Mouse (Mus musculus) intestine, embryonic 15.5 days (tissue): ENCODE measurements at regions not wholly inside any gene's neighbourhood (a gene's known extent, or its start where the extent isn't known, plus 50 kb on each side); places are given as distances from the start of the nearest gene placed in this dataset.

Experiments used
- ATAC-seq: fragments of 200-750 bp; cut with Nextera tagmentation; 2 replicates; pipeline ENCODE4 v1.8.0; 2017; ENCODE audit warnings: moderate TSS enrichment, moderate library complexity
- H3K27ac ChIP-seq: fragments of 300-500 bp; sonication (generic); 2 replicates; pipeline ENCODE4 v1.5.1; 2015; ENCODE audit warnings: mild to moderate bottlenecking, inconsistent platforms
- H3K27me3 ChIP-seq: fragments of 300-500 bp; sonication (generic); replicated peaks from 2 replicates; pipeline ENCODE4 v1.6.1; 2015; ENCODE audit warnings: inconsistent platforms
- H3K36me3 ChIP-seq: fragments of 300-500 bp; sonication (generic); 2 replicates; pipeline ENCODE4 v1.6.1; 2015; ENCODE audit warnings: inconsistent platforms
- H3K4me1 ChIP-seq: fragments of 300-500 bp; sonication (generic); replicated peaks from 2 replicates; pipeline ENCODE4 v1.6.1; 2015; ENCODE audit warnings: inconsistent platforms
- H3K4me2 ChIP-seq: fragments of 300-500 bp; sonication (generic); replicated peaks from 2 replicates; pipeline ENCODE4 v1.6.1; 2015; ENCODE audit warnings: mild to moderate bottlenecking, inconsistent platforms
- H3K4me3 ChIP-seq: fragments of 300-500 bp; sonication (generic); replicated peaks from 2 replicates; pipeline ENCODE4 v1.5.1; 2015; ENCODE audit warnings: inconsistent platforms
- H3K9ac ChIP-seq: fragments of 300-500 bp; sonication (generic); 2 replicates; pipeline ENCODE4 v1.6.1; 2015; ENCODE audit warnings: inconsistent platforms
- H3K9me3 ChIP-seq: fragments of 300-500 bp; sonication (generic); 2 replicates; pipeline ENCODE4 v1.6.1; 2016; ENCODE audit warnings: inconsistent platforms
- WGBS: fragments of 180-500 bp; shearing (Covaris S2); methylation state at CpG from one replicate; pipeline ENCODE4 v1.1.7; 2015; 5-methylcytosine and 5-hydroxymethylcytosine counted together

DNA sequence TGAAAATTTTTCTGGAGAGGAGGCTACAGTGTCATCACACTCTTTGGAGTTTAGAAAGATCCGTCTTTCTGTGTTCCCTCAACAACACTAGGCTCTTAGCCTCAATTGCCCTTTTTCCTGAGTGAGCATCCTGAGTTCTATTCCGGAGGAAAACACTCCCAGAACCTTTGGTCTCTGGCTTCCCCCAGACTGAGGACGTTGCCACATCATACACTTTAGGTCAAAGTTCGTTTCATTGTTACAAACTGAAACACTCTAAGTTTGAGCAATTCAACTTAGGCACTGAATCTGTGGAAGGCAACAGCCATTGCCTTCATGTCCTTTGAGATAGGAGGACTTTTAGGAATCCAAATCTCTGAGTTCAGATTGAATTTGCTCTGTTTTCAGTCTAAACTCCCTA, 85.0 kb downstream of the Arl4a start:
- WGBS = 52% methylated on average over 4 of the region's 4 CpGs

DNA sequence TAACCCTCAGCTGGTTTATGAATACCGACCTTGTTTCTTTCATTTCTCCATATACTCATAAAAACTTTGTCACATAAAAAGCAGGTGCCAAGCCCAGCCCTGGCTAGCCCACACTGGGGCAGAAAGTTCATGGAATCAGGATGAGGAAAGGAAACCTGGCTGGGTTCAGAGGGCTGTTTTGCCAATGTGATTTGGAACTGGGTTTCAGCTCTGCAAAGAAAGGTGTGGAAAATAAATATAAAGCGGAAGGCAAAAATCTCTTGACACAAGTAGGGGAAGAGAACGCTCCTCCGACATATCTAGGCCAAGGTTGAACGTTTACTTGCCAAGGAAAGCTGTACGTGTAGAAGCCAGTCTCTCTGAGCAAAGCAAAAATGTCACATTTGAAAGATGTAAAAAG, 85.9 kb downstream of the Arl4a start:
- no peaks in the 10 kb centered on the region for H3K4me1 ChIP-seq
- H3K9ac ChIP-seq = no peak overlapping the region
- H3K27me3 ChIP-seq = no peaks in the 10 kb centered on the region
- no peaks in the 10 kb centered on the region for H3K9me3 ChIP-seq
- H3K27ac ChIP-seq = no peak overlapping the region
- no peaks in the 10 kb centered on the region for H3K36me3 ChIP-seq
- H3K4me3 ChIP-seq = no peak overlapping the region
- 81% methylated on average over 6 of the region's 6 CpGs for WGBS
- ATAC-seq = no peak
- H3K4me2 ChIP-seq = no peak overlapping the region

More for the DNA sequence above, 85.0 kb downstream of the Arl4a start:
- H3K36me3 ChIP-seq = no peaks in the 10 kb centered on the region
- no peaks in the 10 kb centered on the region for H3K9me3 ChIP-seq
- no peak overlapping the region for H3K9ac ChIP-seq
- no peak overlapping the region for H3K4me3 ChIP-seq
- ATAC-seq = peak; percentile 64
- H3K27me3 ChIP-seq = no peaks in the 10 kb centered on the region
- H3K4me1 ChIP-seq = no peaks in the 10 kb centered on the region
- no peak overlapping the region for H3K27ac ChIP-seq
- H3K4me2 ChIP-seq = no peak overlapping the region

DNA sequence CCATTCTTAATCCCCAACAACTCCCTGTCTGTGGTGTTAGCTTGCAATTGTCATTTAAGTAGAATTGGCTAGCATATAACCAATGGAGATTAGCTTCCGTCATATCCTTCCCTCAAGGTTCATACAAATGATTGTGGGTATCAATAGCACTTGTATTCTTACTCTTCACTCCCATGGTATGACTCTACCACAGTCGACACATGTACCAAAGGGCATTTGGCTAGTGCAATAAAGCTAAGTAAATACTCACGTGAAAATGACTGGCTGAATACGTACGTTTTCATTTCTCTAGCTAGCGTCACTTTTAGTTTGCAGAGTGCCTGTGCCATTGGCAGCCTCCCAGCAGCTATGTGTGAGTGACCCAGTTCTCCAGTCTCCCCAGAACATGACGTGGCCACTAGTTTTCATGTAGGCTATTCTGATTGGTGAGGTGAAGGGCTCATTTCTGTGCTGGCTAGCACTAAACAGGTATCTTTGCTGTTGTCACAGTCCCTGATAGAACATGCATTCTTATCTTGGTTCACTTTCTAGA, 87.5 kb downstream of the Arl4a start:
- H3K4me1 ChIP-seq = no peaks in the 10 kb centered on the region
- H3K4me2 ChIP-seq = no peak overlapping the region
- H3K9ac ChIP-seq = no peak overlapping the region
- no peak overlapping the region for H3K4me3 ChIP-seq
- WGBS = 58% methylated on average over 7 of the region's 7 CpGs
- no peak overlapping the region for H3K27ac ChIP-seq
- no peaks in the 10 kb centered on the region for H3K27me3 ChIP-seq
- H3K36me3 ChIP-seq = no peaks in the 10 kb centered on the region
- peak; percentile 90 for ATAC-seq
- H3K9me3 ChIP-seq = no peaks in the 10 kb centered on the region

DNA sequence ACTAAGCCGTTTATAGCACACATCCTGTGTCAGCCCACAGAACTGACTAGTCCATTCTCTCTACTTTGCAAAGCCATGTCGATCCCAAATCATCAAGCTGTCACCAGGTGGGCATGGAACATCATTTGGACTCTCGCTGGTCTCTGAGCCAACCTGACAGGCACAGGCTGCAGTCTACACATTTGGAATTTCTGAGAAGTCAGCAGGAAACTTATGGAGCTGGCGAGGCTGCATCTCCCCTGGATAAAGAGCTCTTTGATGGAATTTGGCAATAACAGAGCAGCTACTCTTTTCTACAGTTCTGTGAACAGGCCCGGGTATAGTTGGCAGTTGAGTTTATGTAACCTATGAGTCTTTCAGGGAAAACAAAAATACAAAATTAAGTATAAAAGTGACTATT, 94.9 kb downstream of the Arl4a start:
- Histone ChIP-seq H3K27me3 (no peaks in the 10 kb centered on the region), H3K9ac (no peak overlapping the region), H3K4me2 (no peak overlapping the region), H3K27ac (no peak overlapping the region), H3K4me3 (no peak overlapping the region), H3K36me3 (no peaks in the 10 kb centered on the region), H3K4me1 (no peaks in the 10 kb centered on the region), H3K9me3 (no peaks in the 10 kb centered on the region)
- 66% methylated on average over 5 of the region's 5 CpGs for WGBS
- ATAC-seq = no peak

DNA sequence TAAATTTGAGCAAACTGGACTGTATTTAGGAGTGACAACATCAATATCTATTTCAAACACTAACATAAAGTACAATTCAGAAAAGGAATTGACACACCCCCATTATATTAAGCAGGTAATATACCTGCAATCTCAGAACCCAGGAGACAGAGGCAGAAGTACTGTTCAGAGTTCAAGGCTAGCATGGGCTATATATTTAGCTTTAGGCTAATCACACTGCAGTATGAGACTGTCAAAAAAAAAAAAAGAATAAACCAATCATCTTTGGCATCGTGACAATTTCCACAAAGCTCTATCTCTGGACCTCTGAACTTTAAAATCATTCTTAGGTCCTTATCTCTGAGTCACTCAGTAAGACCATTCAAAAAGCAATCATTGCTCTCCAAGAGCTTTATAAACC, 96.7 kb downstream of the Arl4a start:
- H3K4me2 ChIP-seq = no peak overlapping the region
- H3K27ac ChIP-seq = no peak overlapping the region
- peak; percentile 92 for ATAC-seq
- no peak overlapping the region for H3K9ac ChIP-seq
- H3K27me3 ChIP-seq = no peaks in the 10 kb centered on the region
- 55% methylated on average over 1 of the region's 1 CpGs for WGBS
- no peaks in the 10 kb centered on the region for H3K4me1 ChIP-seq
- H3K4me3 ChIP-seq = no peak overlapping the region
- no peaks in the 10 kb centered on the region for H3K36me3 ChIP-seq
- no peaks in the 10 kb centered on the region for H3K9me3 ChIP-seq

DNA sequence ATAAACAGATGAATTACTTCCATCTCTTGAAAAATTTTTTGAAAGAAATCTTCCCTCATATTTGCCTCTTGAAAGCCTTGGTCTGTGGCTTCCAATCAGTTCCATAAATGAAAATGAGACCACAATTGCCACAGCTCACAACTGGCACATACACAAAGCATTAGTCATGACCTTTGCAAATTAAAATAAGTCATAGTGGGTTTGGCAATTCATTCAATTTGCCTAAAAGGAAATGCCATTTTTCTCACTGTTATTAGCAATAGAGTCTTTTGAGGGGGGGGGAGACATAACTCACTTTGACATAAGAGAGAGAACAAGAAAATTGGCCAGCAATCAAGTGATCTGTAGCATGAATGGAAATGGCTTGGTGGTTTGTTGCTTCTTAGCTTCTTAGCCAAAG, 98.8 kb downstream of the Arl4a start:
- Histone ChIP-seq H3K27me3 (no peaks in the 10 kb centered on the region), H3K27ac (no peak overlapping the region), H3K9me3 (no peaks in the 10 kb centered on the region), H3K9ac (no peak overlapping the region), H3K4me2 (no peak overlapping the region), H3K4me3 (no peak overlapping the region), H3K36me3 (no peaks in the 10 kb centered on the region), H3K4me1 (no peaks in the 10 kb centered on the region)
- no peak for ATAC-seq

DNA sequence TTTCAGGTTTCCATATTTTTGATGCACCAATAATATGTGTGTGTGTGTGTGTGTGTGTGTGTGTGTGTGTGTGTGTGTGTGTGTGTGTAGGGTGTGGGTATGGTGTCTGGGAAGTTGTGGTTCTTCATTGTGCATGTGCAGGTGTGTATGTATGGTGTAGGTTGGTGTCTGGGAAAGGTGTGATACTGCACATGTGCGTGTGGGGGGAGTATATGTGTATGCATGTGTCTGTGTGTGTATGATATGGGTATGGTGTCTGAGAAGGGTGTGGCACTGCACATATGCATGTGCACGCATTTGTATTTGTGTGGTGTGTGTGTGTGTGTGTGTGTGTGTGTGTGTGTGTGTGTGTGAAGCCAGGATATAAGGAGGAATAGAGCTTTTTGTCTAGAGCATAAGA, 99.6 kb downstream of the Arl4a start:
- no peak for ATAC-seq
- Histone ChIP-seq H3K4me2 (no peak overlapping the region), H3K9me3 (no peaks in the 10 kb centered on the region), H3K27ac (no peak overlapping the region), H3K4me1 (no peaks in the 10 kb centered on the region), H3K27me3 (no peaks in the 10 kb centered on the region), H3K9ac (no peak overlapping the region), H3K4me3 (no peak overlapping the region), H3K36me3 (no peaks in the 10 kb centered on the region)
- 89% methylated on average over 2 of the region's 2 CpGs for WGBS

DNA sequence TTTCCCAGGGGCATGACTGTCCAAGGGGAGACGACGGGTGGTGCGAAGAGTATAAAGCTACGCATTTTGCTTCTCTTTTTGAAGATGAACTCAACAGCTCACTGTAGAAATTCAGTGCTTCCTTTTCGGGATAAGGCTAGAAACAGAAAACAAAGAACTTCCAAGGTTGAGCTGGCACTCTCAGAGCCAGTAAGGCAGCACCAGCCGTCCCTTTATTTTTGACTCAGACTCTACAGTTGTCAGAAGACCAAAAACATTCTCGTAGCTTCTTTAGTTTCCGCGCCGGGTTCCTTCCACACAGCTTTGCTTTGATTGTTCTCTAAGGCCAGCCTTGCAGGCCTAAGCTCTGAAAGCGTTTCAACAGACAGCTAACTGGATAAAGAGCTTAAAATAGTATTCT, 101.5 kb downstream of the Arl4a start:
- Histone ChIP-seq H3K27me3 (no peaks in the 10 kb centered on the region), H3K27ac (no peak overlapping the region), H3K4me3 (no peak overlapping the region), H3K4me2 (no peak overlapping the region), H3K9me3 (no peaks in the 10 kb centered on the region), H3K9ac (no peak overlapping the region), H3K36me3 (no peaks in the 10 kb centered on the region), H3K4me1 (no peaks in the 10 kb centered on the region)
- no peak for ATAC-seq
- 85% methylated on average over 11 of the region's 11 CpGs for WGBS

DNA sequence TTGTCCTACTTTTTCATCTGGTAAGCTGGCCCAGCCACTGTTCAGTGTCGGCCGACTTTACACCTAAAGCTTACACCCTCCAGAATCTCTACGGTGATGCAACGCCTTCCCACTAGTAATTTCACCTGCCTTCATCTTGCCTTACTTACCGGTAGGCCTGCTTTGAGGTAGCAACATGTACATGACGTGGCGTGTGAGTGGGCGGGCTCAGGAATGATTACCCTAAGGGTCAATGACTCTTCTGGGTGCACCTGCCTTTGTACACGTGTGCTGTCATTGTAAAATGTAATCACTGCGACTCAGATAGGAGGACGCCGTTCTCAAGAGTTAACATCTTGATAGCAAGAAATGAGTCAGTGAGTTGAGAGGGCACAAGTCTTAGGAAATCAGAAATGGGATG, 102.0 kb downstream of the Arl4a start:
- WGBS = 74% methylated on average over 12 of the region's 12 CpGs
- no peak overlapping the region for H3K4me3 ChIP-seq
- H3K9ac ChIP-seq = no peak overlapping the region
- no peak overlapping the region for H3K27ac ChIP-seq
- no peak overlapping the region for H3K4me2 ChIP-seq
- ATAC-seq = peak; percentile 94
- H3K4me1 ChIP-seq = no peaks in the 10 kb centered on the region
- no peaks in the 10 kb centered on the region for H3K36me3 ChIP-seq
- no peaks in the 10 kb centered on the region for H3K27me3 ChIP-seq
- no peaks in the 10 kb centered on the region for H3K9me3 ChIP-seq

DNA sequence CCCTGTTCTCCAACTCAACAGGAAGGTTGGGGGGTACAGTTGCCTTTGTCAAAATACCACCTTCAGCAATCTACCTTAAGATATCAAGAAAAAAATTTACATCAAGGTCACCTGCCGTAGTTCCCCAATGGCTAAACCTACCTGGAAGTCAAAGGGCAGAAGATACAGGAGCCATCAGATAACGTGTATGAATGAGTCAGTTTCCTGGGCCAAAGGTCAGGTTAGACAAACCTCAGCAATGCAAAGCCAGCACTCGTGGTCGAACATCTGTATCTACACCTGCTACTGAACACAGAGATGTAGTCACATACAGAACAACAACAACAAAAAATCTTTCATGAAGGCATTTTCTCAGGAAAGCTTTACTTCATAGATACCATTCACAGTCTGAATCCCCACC, 102.9 kb downstream of the Arl4a start:
- H3K9ac ChIP-seq = no peak overlapping the region
- H3K27me3 ChIP-seq = no peaks in the 10 kb centered on the region
- no peaks in the 10 kb centered on the region for H3K9me3 ChIP-seq
- no peak overlapping the region for H3K4me2 ChIP-seq
- H3K27ac ChIP-seq = no peak overlapping the region
- ATAC-seq = peak; percentile 51; the same call in 1 of the 2 replicates
- WGBS = 56% methylated on average over 4 of the region's 4 CpGs
- H3K4me1 ChIP-seq = no peaks in the 10 kb centered on the region
- H3K4me3 ChIP-seq = no peak overlapping the region
- no peaks in the 10 kb centered on the region for H3K36me3 ChIP-seq

DNA sequence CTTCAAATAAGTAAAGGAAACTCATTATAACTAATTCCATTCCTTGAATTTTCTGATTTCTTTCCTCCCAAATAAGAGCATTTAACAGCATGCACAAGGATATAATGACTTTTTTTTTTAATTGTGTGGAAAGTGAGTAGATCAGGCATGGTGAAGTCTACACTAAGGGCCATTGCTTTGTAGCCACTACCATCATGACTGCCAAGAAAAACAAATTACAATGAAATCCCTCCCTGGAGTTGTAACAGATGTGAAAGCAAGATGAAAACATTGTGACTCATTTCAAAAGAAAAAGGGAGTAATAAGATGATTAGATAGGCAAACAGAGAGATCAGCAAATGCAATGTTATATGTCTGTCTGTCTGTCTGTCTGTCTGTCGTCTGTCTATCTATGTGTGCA, 106.6 kb downstream of the Arl4a start:
- no peak for ATAC-seq
- no peaks in the 10 kb centered on the region for H3K4me1 ChIP-seq
- H3K36me3 ChIP-seq = no peaks in the 10 kb centered on the region
- H3K27ac ChIP-seq = no peak overlapping the region
- H3K4me2 ChIP-seq = no peak overlapping the region
- no peaks in the 10 kb centered on the region for H3K27me3 ChIP-seq
- 73% methylated on average over 1 of the region's 1 CpGs for WGBS
- H3K9ac ChIP-seq = no peak overlapping the region
- no peaks in the 10 kb centered on the region for H3K9me3 ChIP-seq
- H3K4me3 ChIP-seq = no peak overlapping the region

DNA sequence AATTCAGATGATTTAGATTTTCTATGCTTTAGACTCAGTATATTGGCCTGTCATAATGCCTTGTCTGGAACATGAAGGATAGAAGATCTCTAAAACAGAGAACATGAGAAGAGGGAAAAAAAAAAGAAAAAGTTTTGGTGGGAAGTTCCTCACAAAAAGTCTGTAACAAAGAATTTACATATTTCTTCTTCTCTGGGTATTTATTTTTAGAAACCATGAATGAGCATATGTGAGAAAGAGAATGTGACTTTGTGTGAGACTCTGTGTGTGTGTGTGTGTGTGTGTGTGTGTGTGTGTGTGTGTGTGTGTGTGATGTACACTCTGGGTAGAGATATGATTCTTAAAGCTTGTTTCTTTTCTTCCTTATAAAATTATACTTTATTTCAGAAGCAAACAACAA, 109.9 kb downstream of the Arl4a start:
- H3K9ac ChIP-seq = no peak overlapping the region
- H3K4me2 ChIP-seq = no peak overlapping the region
- ATAC-seq = no peak
- H3K9me3 ChIP-seq = no peaks in the 10 kb centered on the region
- no peaks in the 10 kb centered on the region for H3K27me3 ChIP-seq
- no peaks in the 10 kb centered on the region for H3K4me1 ChIP-seq
- no peaks in the 10 kb centered on the region for H3K36me3 ChIP-seq
- no peak overlapping the region for H3K27ac ChIP-seq
- no peak overlapping the region for H3K4me3 ChIP-seq

DNA sequence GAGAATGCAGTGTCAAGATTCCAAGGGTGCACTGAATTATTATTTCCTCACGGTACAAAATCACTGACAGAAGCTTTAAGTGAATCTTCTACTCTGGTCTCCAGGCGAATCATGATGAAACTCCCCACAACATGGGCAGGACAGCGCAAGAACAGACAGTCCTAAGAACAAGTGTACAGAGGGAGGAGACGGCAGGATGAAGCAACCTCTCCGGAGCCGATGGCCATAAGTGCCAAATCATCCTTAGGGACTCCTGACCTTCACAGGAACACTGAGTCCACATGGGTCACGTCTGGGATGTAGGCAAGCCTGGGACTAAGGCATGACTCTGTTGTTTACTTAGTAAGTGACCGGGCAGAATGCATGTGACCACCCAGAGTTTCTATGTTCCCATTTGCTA, 110.8 kb downstream of the Arl4a start:
- no peak for ATAC-seq
- no peaks in the 10 kb centered on the region for H3K27me3 ChIP-seq
- H3K9ac ChIP-seq = no peak overlapping the region
- 78% methylated on average over 8 of the region's 8 CpGs for WGBS
- H3K4me3 ChIP-seq = no peak overlapping the region
- no peaks in the 10 kb centered on the region for H3K4me1 ChIP-seq
- no peaks in the 10 kb centered on the region for H3K9me3 ChIP-seq
- no peak overlapping the region for H3K4me2 ChIP-seq
- no peak overlapping the region for H3K27ac ChIP-seq
- H3K36me3 ChIP-seq = no peaks in the 10 kb centered on the region

DNA sequence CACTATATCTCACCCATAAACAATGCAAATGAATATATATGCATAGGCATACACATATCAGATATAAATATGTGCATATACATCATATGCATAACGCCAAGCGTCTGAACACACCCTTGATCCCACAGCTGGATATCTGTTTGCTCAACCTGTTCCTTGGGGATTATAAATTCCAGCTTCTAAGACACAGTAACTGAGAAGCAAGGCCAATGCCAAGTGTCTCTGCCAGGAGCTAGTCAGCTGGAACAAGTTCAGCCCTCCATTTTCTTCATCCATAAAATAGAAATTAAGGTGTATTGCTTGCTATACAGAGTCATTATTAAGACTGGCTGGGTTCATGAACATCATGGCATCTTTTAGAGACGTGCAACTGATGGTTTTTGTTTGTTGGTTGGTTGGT, 116.3 kb downstream of the Arl4a start:
- 82% methylated on average over 3 of the region's 3 CpGs for WGBS
- no peak for ATAC-seq

More for the DNA sequence above, 116.3 kb downstream of the Arl4a start:
- no peaks in the 10 kb centered on the region for H3K36me3 ChIP-seq
- 0 out of 2 replicates have a peak, but pooled peaks cover 3% of the 10 kb centered on the region for H3K4me1 ChIP-seq
- no peaks in the 10 kb centered on the region for H3K27me3 ChIP-seq
- H3K9ac ChIP-seq = no peak overlapping the region
- H3K4me2 ChIP-seq = no peak overlapping the region
- H3K9me3 ChIP-seq = no peaks in the 10 kb centered on the region
- no peak overlapping the region for H3K4me3 ChIP-seq
- H3K27ac ChIP-seq = no peak overlapping the region
